Mouse (Mus musculus) myocyte (in vitro differentiated cells): ENCODE measurements around the gene Gm42417. TPM values are rescaled to one million over a fixed set of nuclear protein-coding genes. Genes with fewer than 3 reads are reported as not detected.
A peak's percentile ranks its signal among the peaks of the same experiment; 100 is the strongest.

Experiments
- H3K27me3 ChIP-seq: one replicate; pipeline ENCODE4 v1.6.1; 2011; ENCODE audit not compliant: control insufficient read depth, insufficient read depth, insufficient read length
- H3K36me3 ChIP-seq: one replicate; pipeline ENCODE4 v1.6.1; 2011; ENCODE audit not compliant: control insufficient read depth, insufficient read depth
- H3K4me2 ChIP-seq: one replicate; pipeline ENCODE4 v1.6.1; 2011; ENCODE audit warnings: low read depth, control low read depth
- H3K4me3 ChIP-seq: one replicate; pipeline ENCODE4 v1.5.1; 2011; ENCODE audit warnings: mild to moderate bottlenecking, control low read depth, moderate library complexity
- H3K79me2 ChIP-seq: one replicate; pipeline ENCODE4 v1.6.1; 2011; ENCODE audit not compliant: control insufficient read depth, insufficient read depth
- H3ac ChIP-seq: one replicate; pipeline ENCODE4 v1.6.1; 2011; ENCODE audit not compliant: control insufficient read depth, insufficient read length
- CEBPB ChIP-seq: IDR thresholded peaks from 2 replicates; pipeline ENCODE4 v1.6.1; 2011; ENCODE audit warnings: mild to moderate bottlenecking, moderate library complexity; ENCODE audit not compliant: poor library complexity, insufficient read depth, severe bottlenecking
- E2F4 ChIP-seq: IDR thresholded peaks from one replicate; pipeline ENCODE4 v1.6.1; 2011; ENCODE audit warnings: mild to moderate bottlenecking, control low read depth, moderate library complexity; ENCODE audit not compliant: insufficient read depth
- MAX ChIP-seq: IDR thresholded peaks from one replicate; pipeline ENCODE4 v1.6.1; 2011; ENCODE audit warnings: low read depth, mild to moderate bottlenecking, control low read depth
- MYOD1 ChIP-seq, 3 experiments: IDR thresholded peaks; one replicate each; pipeline ENCODE4 v1.6.1; 2011; ENCODE audit warnings: control low read depth in 2 of 3, low read depth in 2 of 3, mild to moderate bottlenecking in 2 of 3, moderate library complexity in 1 of 3; ENCODE audit not compliant: insufficient read length in 2 of 3, control insufficient read depth in 1 of 3
- MYOG ChIP-seq, 3 experiments: IDR thresholded peaks; one replicate each; pipeline ENCODE4 v1.6.1; 2011; ENCODE audit warnings: control low read depth in 2 of 3, low read depth in 2 of 3, mild to moderate bottlenecking in 2 of 3; ENCODE audit not compliant: insufficient read length in 2 of 3, control insufficient read depth in 1 of 3, insufficient read depth in 1 of 3
- POLR2A ChIP-seq: IDR thresholded peaks from one replicate; pipeline ENCODE4 v1.6.1; 2011; ENCODE audit warnings: low read depth, mild to moderate bottlenecking, control low read depth, moderate library complexity; ENCODE audit not compliant: insufficient read length
- POLR2AphosphoS2 ChIP-seq: IDR thresholded peaks from one replicate; pipeline ENCODE4 v1.6.1; 2011; ENCODE audit warnings: low read depth, control low read depth; ENCODE audit not compliant: insufficient read length
- REST ChIP-seq: IDR thresholded peaks from one replicate; pipeline ENCODE4 v1.6.1; 2011; ENCODE audit warnings: mild to moderate bottlenecking, control low read depth, moderate library complexity; ENCODE audit not compliant: insufficient read depth, insufficient read length
- SRF ChIP-seq: IDR thresholded peaks from one replicate; pipeline ENCODE4 v1.6.1; 2011; ENCODE audit warnings: low read depth; ENCODE audit not compliant: control insufficient read depth, insufficient read length
- TCF12 ChIP-seq: IDR thresholded peaks from one replicate; pipeline ENCODE4 v1.6.1; 2011; ENCODE audit warnings: mild to moderate bottlenecking, control low read depth; ENCODE audit not compliant: poor library complexity, insufficient read depth, severe bottlenecking
- TCF3 ChIP-seq: IDR thresholded peaks from one replicate; pipeline ENCODE4 v1.6.1; 2011; ENCODE audit warnings: low read depth, control low read depth; ENCODE audit not compliant: insufficient read length
- USF1 ChIP-seq: IDR thresholded peaks from one replicate; pipeline ENCODE4 v1.6.1; 2011; ENCODE audit warnings: low read depth, mild to moderate bottlenecking, control low read depth, moderate library complexity
- polyA plus RNA-seq: library from polyadenylated mRNA; unstranded; fragments of >200 nt; fragmentation: generic; extraction: Trizol; gene quantifications from one replicate; pipeline ENCODE4 v1.2.1, GENCODE M21; 2012; ENCODE audit warnings: missing spikeins

Gm42417 gene
- polyA plus RNA-seq, 1 experiment = 0.13 TPM

DNA sequence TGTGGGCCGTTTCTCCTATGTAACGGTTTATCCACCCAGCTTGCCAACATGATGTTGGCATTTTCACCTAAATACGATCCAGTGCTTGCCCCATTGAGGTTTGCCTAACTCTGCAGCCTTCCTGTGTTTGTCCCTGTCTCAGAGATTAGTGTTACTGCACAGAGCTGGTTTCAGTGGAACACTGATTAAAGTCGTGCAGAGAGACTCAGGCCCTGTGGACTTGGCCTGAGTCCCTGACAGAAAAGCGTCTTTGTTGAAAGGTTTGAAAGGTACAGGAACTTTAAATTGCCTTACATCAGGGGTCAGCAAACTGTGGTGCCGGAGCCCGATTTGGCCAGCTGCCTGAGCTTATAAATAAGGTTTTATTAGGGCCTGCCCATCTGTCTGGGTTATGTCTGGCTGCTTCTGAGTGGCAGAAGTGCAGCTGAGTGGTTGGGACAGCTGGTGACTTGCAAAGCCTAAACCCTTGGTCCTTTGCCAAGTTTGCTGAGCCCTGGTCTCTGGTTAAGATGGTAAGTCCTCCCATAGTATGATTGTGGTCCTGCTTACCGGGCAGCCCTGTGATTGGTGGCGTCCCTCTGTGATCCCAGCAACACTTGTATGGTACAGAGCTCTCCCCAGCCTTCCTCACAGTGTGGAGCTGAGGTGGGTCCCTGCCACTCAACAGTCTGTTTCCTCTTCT is 15.8 kb downstream of the Gm42417 start:
- Histone ChIP-seq H3K4me2 (peak overlapping the region; percentile 72), H3K36me3 (peaks cover 13% of the 10 kb centered on the region), H3K4me3 (no peak overlapping the region), H3K27me3 (no peaks in the 10 kb centered on the region), H3ac (no peak overlapping the region), H3K79me2 (no peaks in the 10 kb centered on the region)
- TF ChIP-seq MYOG (IDR thresholded peaks at IDR 0.05; ENCODE audit: control insufficient read depth in 1 of 3, insufficient read depth in 1 of 3, insufficient read length in 2 of 3, low read depth in 2 of 3) (peak in 2 of 3 experiments; percentile 6 to 87), MAX (no peak), TCF3 (peak; percentile 36), SRF (no peak), MYOD1 (IDR thresholded peaks at IDR 0.05; ENCODE audit: control insufficient read depth in 1 of 3, insufficient read length in 2 of 3, low read depth in 2 of 3) (peak; percentile 97 to 98 (median 98)), TCF12 (peak; percentile 73)

DNA sequence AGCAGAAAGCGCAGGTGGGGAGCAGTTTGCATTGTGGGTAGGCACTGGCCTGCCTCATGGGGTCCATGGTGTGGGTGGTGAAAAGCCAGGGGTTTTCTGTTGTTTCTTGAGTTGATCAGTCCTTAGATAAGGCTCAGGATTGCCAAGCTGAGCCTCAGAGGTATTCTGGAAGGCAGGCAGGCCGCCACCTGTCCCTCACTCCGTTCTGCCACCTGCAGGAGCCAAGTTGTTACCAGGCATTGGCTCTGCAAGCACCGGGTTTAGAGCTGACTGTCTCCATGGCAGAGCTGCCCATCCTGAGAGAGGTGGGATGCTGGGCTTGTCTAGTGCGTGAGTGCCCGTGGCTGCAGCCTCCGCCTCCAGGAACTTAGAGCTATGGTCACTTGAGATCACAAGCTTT is 17.0 kb downstream of the Gm42417 start:
- peaks cover 13% of the 10 kb centered on the region for H3K36me3 ChIP-seq

DNA sequence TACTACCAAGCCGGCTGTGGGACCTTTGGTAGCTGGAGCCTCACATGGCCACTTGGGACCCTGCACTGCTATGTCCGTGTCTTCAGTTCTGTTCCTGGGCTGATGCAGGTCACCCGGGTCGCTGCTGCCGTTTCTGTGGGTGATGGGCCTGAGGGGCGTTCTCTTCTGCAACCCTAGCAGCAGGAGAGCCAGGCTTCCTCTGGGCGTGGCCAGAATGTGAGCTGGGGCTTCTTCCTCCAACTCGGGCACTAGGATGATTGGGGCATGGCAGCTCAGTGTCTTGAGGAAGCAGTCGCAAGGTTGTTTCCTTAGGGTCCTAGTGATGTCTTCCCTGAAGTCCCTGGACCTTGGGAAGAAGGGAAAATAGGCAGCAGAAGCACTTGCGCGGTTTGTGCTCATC is 19.6 kb downstream of the Gm42417 start:
- peaks cover 21% of the 10 kb centered on the region for H3K79me2 ChIP-seq
- no peak for TF ChIP-seq CEBPB
- TF ChIP-seq POLR2AphosphoS2 = no peak
- TF ChIP-seq MAX = no peak
- no peak for TF ChIP-seq MYOD1 (IDR thresholded peaks at IDR 0.05; ENCODE audit: control insufficient read depth in 1 of 3, insufficient read length in 2 of 3, low read depth in 2 of 3)
- TF ChIP-seq E2F4 = no peak
- no peak for TF ChIP-seq TCF3
- no peak for TF ChIP-seq POLR2A
- no peak for TF ChIP-seq MYOG (IDR thresholded peaks at IDR 0.05; ENCODE audit: control insufficient read depth in 1 of 3, insufficient read depth in 1 of 3, insufficient read length in 2 of 3, low read depth in 2 of 3)
- TF ChIP-seq REST = no peak
- TF ChIP-seq USF1 = no peak
- TF ChIP-seq SRF = no peak
- no peak for TF ChIP-seq TCF12
- no peak overlapping the region for H3ac ChIP-seq
- H3K4me2 ChIP-seq = no peak overlapping the region
- no peaks in the 10 kb centered on the region for H3K27me3 ChIP-seq
- H3K36me3 ChIP-seq = peaks cover 9% of the 10 kb centered on the region
- no peak overlapping the region for H3K4me3 ChIP-seq

More for the DNA sequence above, 17.0 kb downstream of the Gm42417 start:
- Histone ChIP-seq H3K79me2 (no peaks in the 10 kb centered on the region), H3K4me2 (no peak overlapping the region), H3K27me3 (no peaks in the 10 kb centered on the region), H3ac (no peak overlapping the region), H3K4me3 (no peak overlapping the region)
- TF ChIP-seq MAX (no peak), POLR2A (no peak), E2F4 (no peak), TCF12 (no peak), TCF3 (no peak), SRF (no peak), USF1 (no peak), REST (no peak), MYOG (IDR thresholded peaks at IDR 0.05; ENCODE audit: control insufficient read depth in 1 of 3, insufficient read depth in 1 of 3, insufficient read length in 2 of 3, low read depth in 2 of 3) (no peak), POLR2AphosphoS2 (no peak), CEBPB (no peak), MYOD1 (IDR thresholded peaks at IDR 0.05; ENCODE audit: control insufficient read depth in 1 of 3, insufficient read length in 2 of 3, low read depth in 2 of 3) (no peak)

DNA sequence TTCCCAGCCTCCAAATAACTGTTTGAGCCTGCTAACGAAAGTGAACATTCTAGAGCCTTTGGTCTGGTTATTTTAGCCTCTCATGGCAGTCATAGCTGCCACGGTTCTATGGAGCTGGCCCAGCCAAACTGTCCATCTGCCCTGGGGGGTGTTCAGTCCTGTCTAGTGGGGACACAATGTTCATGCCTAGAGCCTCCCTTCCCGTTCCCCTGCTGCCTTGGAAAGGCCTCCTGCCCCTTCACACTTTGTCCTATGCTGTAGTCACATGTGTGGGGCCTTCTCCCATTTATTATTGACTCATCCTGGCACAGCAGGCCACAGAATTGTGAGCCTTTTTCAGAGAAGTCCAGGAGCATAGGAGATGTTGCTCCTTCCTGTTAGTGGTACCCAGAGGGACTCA is 21.0 kb downstream of the Gm42417 start:
- peaks cover 7% of the 10 kb centered on the region for H3K36me3 ChIP-seq
- peaks cover 33% of the 10 kb centered on the region for H3K79me2 ChIP-seq
- no peak overlapping the region for H3ac ChIP-seq
- no peak overlapping the region for H3K4me3 ChIP-seq
- H3K27me3 ChIP-seq = no peaks in the 10 kb centered on the region
- TF ChIP-seq POLR2AphosphoS2 = no peak
- TF ChIP-seq POLR2A = no peak
- TF ChIP-seq MAX = no peak
- no peak for TF ChIP-seq MYOG (IDR thresholded peaks at IDR 0.05; ENCODE audit: control insufficient read depth in 1 of 3, insufficient read depth in 1 of 3, insufficient read length in 2 of 3, low read depth in 2 of 3)
- no peak for TF ChIP-seq TCF3
- no peak for TF ChIP-seq E2F4
- no peak for TF ChIP-seq TCF12
- no peak for TF ChIP-seq REST
- TF ChIP-seq SRF = no peak
- no peak for TF ChIP-seq CEBPB
- TF ChIP-seq USF1 = no peak
- no peak overlapping the region for H3K4me2 ChIP-seq

DNA sequence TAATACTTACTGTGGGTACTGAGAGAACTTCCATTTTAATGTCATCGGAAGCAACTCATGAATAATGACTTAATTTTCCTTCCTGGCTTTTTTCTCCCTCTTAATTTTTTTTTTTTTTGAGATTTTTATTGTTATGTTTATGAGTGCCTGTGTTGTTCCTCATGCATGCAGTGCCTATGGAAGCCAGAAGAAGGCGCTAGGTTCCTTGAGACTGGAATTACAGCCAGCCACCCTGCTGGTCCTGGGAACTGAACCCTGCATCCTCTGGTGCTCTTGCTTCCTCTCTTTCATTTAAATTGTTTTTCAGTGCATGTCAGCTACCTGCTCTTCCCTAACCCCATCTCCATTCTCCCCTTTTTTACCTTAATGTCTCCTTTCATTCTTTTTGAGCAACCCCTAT is 25.5 kb downstream of the Gm42417 start:
- H3K36me3 ChIP-seq = no peaks in the 10 kb centered on the region

More for the DNA sequence above, 25.5 kb downstream of the Gm42417 start:
- H3ac ChIP-seq = no peak overlapping the region
- no peaks in the 10 kb centered on the region for H3K27me3 ChIP-seq
- H3K4me2 ChIP-seq = peak overlapping the region; percentile 100
- TF ChIP-seq USF1 (no peak), MAX (no peak), POLR2AphosphoS2 (no peak), POLR2A (no peak), TCF3 (no peak), E2F4 (no peak), SRF (no peak), TCF12 (no peak), CEBPB (no peak), REST (no peak), MYOG (IDR thresholded peaks at IDR 0.05; ENCODE audit: control insufficient read depth in 1 of 3, insufficient read depth in 1 of 3, insufficient read length in 2 of 3, low read depth in 2 of 3) (no peak)
- H3K79me2 ChIP-seq = peaks cover 39% of the 10 kb centered on the region
- H3K4me3 ChIP-seq = peak overlapping the region; percentile 39
